Mouse (Mus musculus) liver, embryonic 16.5 days (tissue): Measurements from ENCODE around the gene Rapgef5. TPM values are rescaled to one million over a fixed set of nuclear protein-coding genes. Genes with fewer than 3 reads are reported as not detected.
A peak's percentile ranks its signal among the peaks of the same experiment; 100 is the strongest.

Experiments used
- ATAC-seq: fragments of 200-750 bp; cut with Nextera tagmentation; 2 replicates; pipeline ENCODE4 v1.8.0; 2017; ENCODE audit warnings: low read depth, mild to moderate bottlenecking, moderate number of reproducible peaks, moderate library complexity
- H3K27ac ChIP-seq: fragments of 300-500 bp; sonication (generic); 2 replicates; pipeline ENCODE4 v1.5.1; 2014; ENCODE audit warnings: mild to moderate bottlenecking, low read length
- H3K27me3 ChIP-seq: fragments of 300-500 bp; sonication (generic); 2 replicates; pipeline ENCODE4 v1.6.1; 2014; ENCODE audit warnings: low read depth, low read length, mixed read lengths; ENCODE audit not compliant: control insufficient read depth, insufficient read depth
- H3K36me3 ChIP-seq: fragments of 300-500 bp; sonication (generic); 2 replicates; pipeline ENCODE4 v1.6.1; 2014; ENCODE audit warnings: mild to moderate bottlenecking; ENCODE audit not compliant: control insufficient read depth, insufficient read depth
- H3K4me1 ChIP-seq: fragments of 300-500 bp; sonication (generic); 2 replicates; pipeline ENCODE4 v1.6.1; 2014; ENCODE audit warnings: low read depth, low read length, mixed read lengths; ENCODE audit not compliant: control insufficient read depth
- H3K4me2 ChIP-seq: fragments of 300-500 bp; sonication (generic); 2 replicates; pipeline ENCODE4 v1.6.1; 2014; ENCODE audit warnings: low read depth, low read length, mixed read lengths
- H3K4me3 ChIP-seq: fragments of 300-500 bp; sonication (generic); 2 replicates; pipeline ENCODE4 v1.5.1; 2014; ENCODE audit warnings: low read depth, mild to moderate bottlenecking, low read length
- H3K9ac ChIP-seq: fragments of 300-500 bp; sonication (generic); 2 replicates; pipeline ENCODE4 v1.6.1; 2014; ENCODE audit warnings: low read depth, low read length
- H3K9me3 ChIP-seq: fragments of 300-500 bp; sonication (generic); replicated peaks from 2 replicates; pipeline ENCODE4 v1.6.1; 2016; ENCODE audit warnings: low read length; ENCODE audit not compliant: control insufficient read depth
- WGBS: fragments of 180-500 bp; shearing (Covaris S2); extraction: QIAGEN DNeasy Blood & Tissue Kit; methylation state at CpG from one replicate; pipeline ENCODE4 v1.1.7; 2014; ENCODE audit not compliant: insufficient replicate concordance; 5-methylcytosine and 5-hydroxymethylcytosine counted together
- polyA plus RNA-seq: library from polyadenylated mRNA; unstranded; fragments of >200 nt; fragmentation: Nextera tagmentation; extraction: Ambion mirVana; gene quantifications from 2 replicates; pipeline ENCODE4 v1.2.1, GENCODE M21; 2015

The Rapgef5 gene
- polyA plus RNA-seq, 1 experiment from 2014 or later: 2.2 TPM

GRCm38 (mm10) chr12:117720794-117721747 is 204.8 kb downstream of the Rapgef5 start:
- Histone ChIP-seq H3K9ac (no peak overlapping the region), H3K36me3 (no peaks in the 10 kb centered on the region), H3K4me1 (no peaks in the 10 kb centered on the region), H3K27me3 (no peaks in the 10 kb centered on the region), H3K9me3 (no peaks in the 10 kb centered on the region), H3K4me2 (no peak overlapping the region), H3K4me3 (no peak overlapping the region), H3K27ac (no peak overlapping the region)
- no peak for ATAC-seq
- WGBS: 53% methylated on average over 14 of the region's 14 CpGs

GRCm38 (mm10) chr12:117721748-117722150 is 205.5 kb downstream of the Rapgef5 start:
- no peak overlapping the region for H3K9ac ChIP-seq
- no peaks in the 10 kb centered on the region for H3K4me1 ChIP-seq
- H3K9me3 ChIP-seq: no peaks in the 10 kb centered on the region
- H3K27me3 ChIP-seq: no peaks in the 10 kb centered on the region
- H3K27ac ChIP-seq: no peak overlapping the region
- 25% methylated on average over 6 of the region's 6 CpGs for WGBS
- no peak overlapping the region for H3K4me2 ChIP-seq
- no peaks in the 10 kb centered on the region for H3K36me3 ChIP-seq
- ATAC-seq: peak; percentile 64
- H3K4me3 ChIP-seq: no peak overlapping the region

GRCm38 (mm10) chr12:117725011-117725410 is 208.7 kb downstream of the Rapgef5 start:
- H3K4me1 ChIP-seq: no peaks in the 10 kb centered on the region
- no peak overlapping the region for H3K4me3 ChIP-seq
- no peak for ATAC-seq
- no peak overlapping the region for H3K4me2 ChIP-seq
- no peaks in the 10 kb centered on the region for H3K9me3 ChIP-seq
- H3K36me3 ChIP-seq: no peaks in the 10 kb centered on the region
- no peak overlapping the region for H3K9ac ChIP-seq
- H3K27me3 ChIP-seq: no peaks in the 10 kb centered on the region
- 68% methylated on average over 4 of the region's 4 CpGs for WGBS
- no peak overlapping the region for H3K27ac ChIP-seq

DNA sequence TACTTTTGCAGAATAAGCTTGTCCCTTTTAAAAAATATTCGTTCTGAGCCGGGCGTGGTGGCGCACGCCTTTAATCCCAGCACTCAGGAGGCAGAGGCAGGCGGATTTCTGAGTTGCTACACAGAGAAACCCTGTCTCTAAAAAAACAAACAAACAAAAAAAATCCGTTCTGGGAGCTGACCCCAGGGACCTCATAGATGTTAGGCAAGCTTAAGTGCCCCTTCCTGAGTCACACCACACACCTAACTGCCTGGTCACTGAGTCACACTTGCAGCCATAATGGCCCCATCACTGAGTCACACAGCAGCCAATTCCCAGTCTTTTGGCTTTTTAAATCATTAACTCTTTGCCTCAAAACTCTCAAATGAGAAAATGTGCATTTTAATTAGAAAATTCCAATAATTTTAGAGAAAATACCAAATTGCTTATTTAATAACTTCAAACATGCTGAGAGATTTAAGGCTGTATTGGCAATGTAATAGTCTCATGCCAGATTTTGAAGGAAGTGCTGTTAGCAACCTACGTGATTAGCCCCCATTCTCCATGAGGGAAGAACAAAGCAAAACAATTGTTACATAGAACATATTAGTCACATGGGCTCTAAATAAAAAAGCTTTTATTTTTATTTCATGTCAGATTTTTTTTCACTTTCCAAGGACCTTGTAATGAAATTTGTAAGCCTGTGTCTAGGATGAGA is 211.3 kb downstream of the Rapgef5 start:
- H3K27ac ChIP-seq: no peak overlapping the region
- H3K4me2 ChIP-seq: no peak overlapping the region
- H3K4me1 ChIP-seq: no peaks in the 10 kb centered on the region
- H3K9ac ChIP-seq: no peak overlapping the region
- H3K4me3 ChIP-seq: no peak overlapping the region
- no peak for ATAC-seq
- no peaks in the 10 kb centered on the region for H3K9me3 ChIP-seq
- 68% methylated on average over 8 of the region's 8 CpGs for WGBS
- H3K36me3 ChIP-seq: no peaks in the 10 kb centered on the region
- no peaks in the 10 kb centered on the region for H3K27me3 ChIP-seq

DNA sequence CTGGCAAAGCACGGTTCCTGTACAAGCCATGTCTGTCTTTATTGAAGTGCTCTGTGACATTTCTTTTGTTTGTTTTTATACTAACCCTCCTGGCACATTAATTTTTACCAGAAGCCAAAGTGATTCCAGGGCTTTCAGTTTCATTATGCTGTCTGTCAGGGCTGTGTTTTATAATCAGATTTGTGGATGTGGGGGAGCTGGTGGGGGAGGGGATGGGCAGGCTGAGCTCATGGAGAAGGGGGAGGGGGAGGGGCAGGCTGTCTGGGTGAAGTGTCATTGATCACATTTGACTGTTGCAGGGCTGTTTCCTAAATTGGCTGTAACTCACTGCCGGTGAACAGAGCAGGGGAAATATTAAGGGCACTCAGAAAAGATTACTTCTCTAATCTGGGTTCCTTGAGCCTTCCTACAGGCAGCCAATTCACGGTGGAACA is 211.9 kb downstream of the Rapgef5 start:
- H3K4me2 ChIP-seq: no peak overlapping the region
- no peaks in the 10 kb centered on the region for H3K9me3 ChIP-seq
- H3K27ac ChIP-seq: no peak overlapping the region
- 18% methylated on average over 3 of the region's 3 CpGs for WGBS
- ATAC-seq: no peak
- H3K36me3 ChIP-seq: no peaks in the 10 kb centered on the region
- no peak overlapping the region for H3K4me3 ChIP-seq
- no peaks in the 10 kb centered on the region for H3K27me3 ChIP-seq
- H3K9ac ChIP-seq: no peak overlapping the region
- no peaks in the 10 kb centered on the region for H3K4me1 ChIP-seq

DNA sequence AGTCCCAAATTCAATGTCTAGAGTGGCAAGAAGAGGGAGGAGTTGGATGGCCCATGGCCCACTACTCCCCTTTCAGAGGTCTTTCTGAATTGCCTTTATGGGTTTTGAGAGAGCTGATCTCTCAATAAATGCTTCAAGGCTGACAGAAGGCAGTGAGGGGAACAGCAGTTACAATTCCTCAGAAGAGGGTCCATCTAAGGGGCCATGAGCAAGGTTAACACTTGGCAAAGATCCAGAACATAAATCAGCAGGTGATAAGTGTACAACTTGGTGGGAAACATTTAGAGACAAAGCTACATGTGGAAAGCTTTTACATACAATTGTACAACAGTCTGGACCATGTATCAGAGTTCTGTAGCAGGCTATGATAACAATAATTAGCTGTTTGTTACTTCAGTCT is 217.3 kb downstream of the Rapgef5 start:
- no peaks in the 10 kb centered on the region for H3K9me3 ChIP-seq
- H3K4me3 ChIP-seq: no peak overlapping the region
- H3K4me1 ChIP-seq: no peaks in the 10 kb centered on the region
- H3K27me3 ChIP-seq: no peaks in the 10 kb centered on the region
- no peak for ATAC-seq
- H3K9ac ChIP-seq: no peak overlapping the region
- H3K4me2 ChIP-seq: no peak overlapping the region
- H3K27ac ChIP-seq: no peak overlapping the region
- no peaks in the 10 kb centered on the region for H3K36me3 ChIP-seq

DNA sequence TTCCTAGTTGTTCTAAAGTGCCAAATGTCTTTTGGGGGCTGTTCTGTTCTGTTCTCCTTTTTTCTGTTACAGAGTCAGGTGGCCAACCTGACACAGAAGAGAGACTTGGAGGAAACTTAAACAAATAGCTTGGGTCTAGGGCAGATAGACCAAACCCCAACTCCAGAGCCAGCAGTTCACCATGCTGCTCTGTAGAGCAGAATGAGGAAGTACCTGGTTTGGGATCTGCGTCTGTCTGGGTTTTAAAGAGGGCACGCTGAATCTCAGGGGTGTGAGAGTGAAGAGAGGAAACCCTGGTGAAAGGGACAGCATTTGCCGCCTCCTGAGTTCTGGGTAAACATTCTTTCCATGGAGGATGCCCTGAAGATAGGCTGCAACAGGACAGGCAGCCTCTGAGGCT is 219.9 kb downstream of the Rapgef5 start:
- no peaks in the 10 kb centered on the region for H3K9me3 ChIP-seq
- no peak overlapping the region for H3K27ac ChIP-seq
- no peak overlapping the region for H3K4me3 ChIP-seq
- H3K36me3 ChIP-seq: no peaks in the 10 kb centered on the region
- no peak overlapping the region for H3K9ac ChIP-seq
- H3K27me3 ChIP-seq: no peaks in the 10 kb centered on the region
- WGBS: 25% methylated on average over 3 of the region's 3 CpGs
- no peak for ATAC-seq
- H3K4me1 ChIP-seq: no peaks in the 10 kb centered on the region
- H3K4me2 ChIP-seq: no peak overlapping the region

DNA sequence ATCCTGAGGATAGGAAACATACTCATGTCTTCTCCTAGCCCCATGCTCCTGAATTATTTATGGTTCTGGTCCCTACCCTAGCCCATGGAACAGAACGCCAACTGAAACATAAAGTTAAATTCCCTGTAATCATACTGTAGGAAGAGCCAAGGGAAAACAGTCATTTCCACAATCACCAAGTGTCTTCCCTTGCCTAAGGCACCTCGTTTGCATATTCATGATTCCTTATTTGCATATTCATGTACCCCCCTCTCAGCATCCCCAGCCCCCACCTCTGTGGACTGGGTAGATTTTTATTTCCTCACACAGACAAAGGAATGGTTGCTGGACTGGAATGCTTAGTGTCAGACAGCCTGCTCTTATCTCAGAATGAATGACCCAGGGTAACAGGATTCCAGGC is 220.6 kb downstream of the Rapgef5 start:
- Histone ChIP-seq H3K4me3 (no peak overlapping the region), H3K4me2 (no peak overlapping the region), H3K9me3 (no peaks in the 10 kb centered on the region), H3K9ac (no peak overlapping the region), H3K27ac (no peak overlapping the region), H3K36me3 (no peaks in the 10 kb centered on the region), H3K27me3 (no peaks in the 10 kb centered on the region), H3K4me1 (no peaks in the 10 kb centered on the region)
- WGBS: 54% methylated on average over 2 of the region's 2 CpGs
- ATAC-seq: no peak
